Mouse (Mus musculus) spleen, adult 2 months (tissue): ENCODE data around the gene Tomm34.

Source experiments
- CTCF ChIP-seq: fragments of 200-500 bp; IDR thresholded peaks from 2 replicates; pipeline ENCODE4 v1.5.1; 2011; ENCODE audit warnings: mild to moderate bottlenecking, inconsistent platforms; ENCODE audit not compliant: insufficient read depth, insufficient read length, insufficient replicate concordance; ENCODE audit errors: extremely low read depth
- POLR2A ChIP-seq: fragments of 200-500 bp; IDR thresholded peaks from 2 replicates; pipeline ENCODE4 v1.6.1; 2011; ENCODE audit warnings: low read depth, low read length, inconsistent platforms

DNA sequence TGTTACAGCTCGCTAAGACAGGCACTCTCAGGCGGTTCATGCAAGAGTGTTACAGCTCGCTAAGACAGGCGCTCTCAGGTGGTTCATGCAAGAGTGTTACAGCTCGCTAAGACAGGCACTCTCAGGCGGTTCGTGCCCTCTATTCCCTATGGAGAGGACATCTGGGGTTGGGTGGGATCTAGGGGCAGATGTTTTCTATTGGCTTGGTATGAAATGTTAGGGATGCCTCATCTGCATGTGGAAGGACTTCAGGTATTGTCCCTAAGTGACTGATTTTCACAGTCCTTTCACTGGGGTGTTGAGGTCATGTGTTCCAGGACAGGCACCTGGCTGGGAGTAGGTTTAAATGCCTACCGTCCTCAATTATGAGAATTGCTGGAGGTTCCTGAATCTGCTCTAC is 63.4 kb downstream of the Tomm34 start:
- TF ChIP-seq CTCF (no peak), POLR2A (no peak)
